Mouse (Mus musculus) heart, embryonic 12.5 days (tissue): Measurements from ENCODE around the gene Il15ra. TPM values are rescaled to one million over a fixed set of nuclear protein-coding genes. Genes with fewer than 3 reads are reported as not detected.

Experiments used
- ATAC-seq: fragments of 200-750 bp; cut with Nextera tagmentation; 2 replicates; pipeline ENCODE4 v1.8.0; 2017; ENCODE audit warnings: moderate TSS enrichment, moderate library complexity; ENCODE audit not compliant: insufficient number of reproducible peaks, low FRiP score
- H3K27ac ChIP-seq: fragments of 300-500 bp; sonication (generic); 2 replicates; pipeline ENCODE4 v1.5.1; 2016; ENCODE audit warnings: mild to moderate bottlenecking, moderate library complexity; ENCODE audit not compliant: poor library complexity, severe bottlenecking
- H3K27me3 ChIP-seq: fragments of 300-500 bp; sonication (generic); replicated peaks from 2 replicates; pipeline ENCODE4 v1.6.1; 2016; ENCODE audit warnings: mild to moderate bottlenecking, moderate library complexity
- H3K36me3 ChIP-seq: fragments of 300-500 bp; sonication (generic); 2 replicates; pipeline ENCODE4 v1.6.1; 2016; ENCODE audit warnings: mild to moderate bottlenecking, moderate library complexity
- H3K4me1 ChIP-seq: fragments of 300-500 bp; sonication (generic); replicated peaks from 2 replicates; pipeline ENCODE4 v1.6.1; 2016; ENCODE audit warnings: mild to moderate bottlenecking
- H3K4me2 ChIP-seq: fragments of 300-500 bp; sonication (generic); 2 replicates; pipeline ENCODE4 v1.6.1; 2016; ENCODE audit warnings: mild to moderate bottlenecking, moderate library complexity
- H3K4me3 ChIP-seq: fragments of 300-500 bp; sonication (generic); 2 replicates; pipeline ENCODE4 v1.5.1; 2016; ENCODE audit warnings: mild to moderate bottlenecking
- H3K9ac ChIP-seq: fragments of 300-500 bp; sonication (generic); 2 replicates; pipeline ENCODE4 v1.6.1; 2016; ENCODE audit warnings: mild to moderate bottlenecking, moderate library complexity
- H3K9me3 ChIP-seq: fragments of 300-500 bp; sonication (generic); replicated peaks from 2 replicates; pipeline ENCODE4 v1.6.1; 2016; ENCODE audit warnings: mild to moderate bottlenecking, moderate library complexity
- WGBS: fragments of 180-500 bp; shearing (Covaris S2); methylation state at CpG from one replicate; pipeline ENCODE4 v1.1.7; 2016; 5-methylcytosine and 5-hydroxymethylcytosine counted together
- polyA plus RNA-seq: library from polyadenylated mRNA; unstranded; fragments of >200 nt; fragmentation: Nextera tagmentation; extraction: Ambion mirVana; gene quantifications from 2 replicates; pipeline ENCODE4 v1.2.1, GENCODE M21; 2016

The Il15ra gene
- polyA plus RNA-seq, 1 experiment from 2014 or later = 7.0 TPM

DNA sequence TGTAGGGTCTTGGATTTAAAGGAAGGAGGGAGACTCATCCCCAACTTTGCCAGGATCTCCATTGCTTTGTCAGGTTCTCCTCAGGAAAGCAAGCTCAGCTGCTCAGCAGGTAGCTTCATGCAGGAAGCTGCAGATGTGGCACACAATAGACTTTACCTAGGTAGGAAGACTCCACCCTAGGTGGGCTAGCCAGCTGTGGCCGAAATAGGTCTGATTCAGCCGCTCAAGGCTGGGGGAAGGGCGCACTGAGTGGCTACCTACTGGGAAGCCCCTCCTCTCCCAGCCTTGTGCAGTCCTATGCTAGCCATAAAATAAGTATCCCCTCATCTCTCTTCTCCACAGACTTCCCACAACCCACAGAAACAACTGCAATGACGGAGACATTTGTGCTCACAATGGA lies 22.4 kb upstream of the Il15ra start:
- H3K4me1 ChIP-seq = no peaks in the 10 kb centered on the region
- H3K4me2 ChIP-seq = no peak overlapping the region
- WGBS = 60% methylated on average over 4 of the region's 4 CpGs
- no peaks in the 10 kb centered on the region for H3K27me3 ChIP-seq
- no peak for ATAC-seq
- no peak overlapping the region for H3K27ac ChIP-seq
- no peak overlapping the region for H3K4me3 ChIP-seq
- H3K36me3 ChIP-seq = no peaks in the 10 kb centered on the region
- H3K9me3 ChIP-seq = no peaks in the 10 kb centered on the region
- no peak overlapping the region for H3K9ac ChIP-seq

DNA sequence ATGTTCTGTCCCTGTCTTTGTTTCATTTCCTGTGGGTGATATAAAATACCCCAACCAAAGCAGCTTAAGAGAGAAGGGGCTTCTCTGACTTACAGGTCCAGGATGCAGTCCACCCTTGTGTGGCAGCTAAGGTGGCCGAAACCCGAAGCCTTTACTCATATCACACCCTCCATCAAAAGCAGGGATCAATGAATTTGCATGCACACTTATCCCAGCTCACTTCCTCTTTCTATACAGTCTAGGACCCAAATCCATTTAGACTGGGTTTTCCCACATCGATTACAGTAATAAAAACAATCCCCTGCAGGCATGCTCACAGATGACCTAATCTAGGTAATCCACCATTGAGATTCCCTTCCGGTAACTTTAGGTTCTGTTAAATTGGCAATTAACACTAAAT lies 18.6 kb upstream of the Il15ra start:
- no peaks in the 10 kb centered on the region for H3K9me3 ChIP-seq
- H3K36me3 ChIP-seq = no peaks in the 10 kb centered on the region
- H3K27me3 ChIP-seq = no peaks in the 10 kb centered on the region; the same call in 1 of the 2 replicates
- ATAC-seq = no peak
- H3K4me2 ChIP-seq = no peak overlapping the region
- H3K27ac ChIP-seq = no peak overlapping the region
- 72% methylated on average over 4 of the region's 4 CpGs for WGBS
- H3K4me1 ChIP-seq = no peaks in the 10 kb centered on the region
- H3K4me3 ChIP-seq = no peak overlapping the region
- H3K9ac ChIP-seq = no peak overlapping the region

DNA sequence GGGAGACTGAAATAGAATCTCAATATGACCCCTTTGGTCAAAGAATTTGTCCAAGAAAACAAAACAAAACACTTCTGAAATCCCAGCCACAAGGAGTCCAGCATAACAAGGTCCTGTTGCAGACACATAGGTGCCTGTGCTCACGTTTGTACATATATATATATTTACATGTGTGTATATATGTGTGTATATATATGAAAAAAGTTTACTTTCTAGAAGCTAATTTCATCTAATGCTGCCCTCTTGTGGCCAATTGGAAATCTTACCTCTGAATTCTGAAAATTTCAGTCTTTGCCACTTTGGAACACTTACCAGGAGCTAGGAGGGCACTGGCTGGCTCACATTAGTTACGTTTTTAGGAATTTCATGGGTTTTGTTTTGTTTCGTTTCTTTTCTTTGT lies 17.7 kb upstream of the Il15ra start:
- no peak for ATAC-seq
- Histone ChIP-seq H3K4me2 (no peak overlapping the region), H3K27ac (no peak overlapping the region), H3K9me3 (no peaks in the 10 kb centered on the region), H3K36me3 (no peaks in the 10 kb centered on the region), H3K9ac (no peak overlapping the region), H3K4me1 (no peaks in the 10 kb centered on the region), H3K4me3 (no peak overlapping the region), H3K27me3 (no peaks in the 10 kb centered on the region; the same call in 1 of the 2 replicates)
- WGBS = 16% methylated on average over 3 of the region's 3 CpGs

DNA sequence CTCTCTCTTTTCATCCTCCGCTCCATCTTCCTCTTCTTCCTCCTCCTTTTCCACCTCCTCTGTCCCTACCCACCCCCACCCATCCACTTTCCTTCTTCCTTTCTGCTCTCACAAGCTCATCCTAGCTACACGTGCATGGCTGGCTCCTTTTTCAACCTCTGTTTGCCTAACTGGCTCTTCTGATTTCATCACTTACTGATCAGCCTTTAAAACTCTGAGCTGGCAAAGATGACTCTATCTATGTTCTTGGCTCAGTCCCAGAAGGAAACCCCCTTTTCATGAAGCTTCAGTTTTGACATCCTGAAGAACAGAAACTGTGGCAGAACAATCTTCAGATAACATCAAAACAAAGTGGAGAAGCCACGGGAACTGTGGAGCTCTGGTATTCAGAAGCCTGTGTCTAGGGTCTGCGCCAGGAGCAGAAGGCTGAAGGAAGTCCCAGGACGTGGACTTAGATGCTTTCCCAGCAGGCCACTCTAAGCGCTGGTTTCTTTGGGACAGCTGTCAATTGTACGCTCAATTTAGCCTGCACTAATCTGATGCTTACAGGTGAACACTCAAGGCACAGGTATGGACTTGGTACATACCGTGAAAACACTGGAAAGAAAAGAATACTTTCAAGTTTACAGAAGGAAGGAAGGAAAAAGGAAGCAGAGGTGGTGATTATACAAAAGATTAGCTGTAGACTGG lies 14.7 kb upstream of the Il15ra start:
- Histone ChIP-seq H3K4me2 (no peak overlapping the region), H3K9ac (no peak overlapping the region), H3K9me3 (no peaks in the 10 kb centered on the region), H3K27me3 (no peaks in the 10 kb centered on the region; the same call in 1 of the 2 replicates), H3K27ac (no peak overlapping the region), H3K4me1 (no peaks in the 10 kb centered on the region), H3K36me3 (no peaks in the 10 kb centered on the region), H3K4me3 (no peak overlapping the region)
- 62% methylated on average over 8 of the region's 8 CpGs for WGBS
- ATAC-seq = no peak

DNA sequence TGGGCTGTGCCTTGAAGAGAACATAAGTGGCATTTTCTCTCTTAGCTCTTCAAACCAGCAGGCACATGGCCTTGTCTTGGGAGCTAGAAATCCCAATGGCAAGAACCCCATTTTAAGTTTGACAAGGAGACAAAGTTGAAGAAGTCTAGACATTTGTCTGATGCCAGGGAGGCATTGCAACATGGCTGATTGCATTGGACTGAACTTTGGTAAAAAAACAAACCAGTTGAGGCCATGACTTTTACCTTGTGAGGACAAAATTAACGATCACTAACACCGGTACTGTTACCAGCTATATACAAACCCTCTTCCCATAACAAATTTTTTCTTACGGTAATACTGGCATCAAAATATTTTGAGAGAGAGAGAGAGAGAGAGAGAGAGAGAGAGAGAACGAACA lies 11.7 kb upstream of the Il15ra start:
- Histone ChIP-seq H3K9ac (no peak overlapping the region), H3K4me2 (no peak overlapping the region), H3K4me1 (no peaks in the 10 kb centered on the region), H3K27me3 (no peaks in the 10 kb centered on the region; the same call in 1 of the 2 replicates), H3K9me3 (no peaks in the 10 kb centered on the region), H3K4me3 (no peak overlapping the region), H3K36me3 (no peaks in the 10 kb centered on the region), H3K27ac (no peak overlapping the region)
- ATAC-seq = no peak
- 90% methylated on average over 4 of the region's 4 CpGs for WGBS

DNA sequence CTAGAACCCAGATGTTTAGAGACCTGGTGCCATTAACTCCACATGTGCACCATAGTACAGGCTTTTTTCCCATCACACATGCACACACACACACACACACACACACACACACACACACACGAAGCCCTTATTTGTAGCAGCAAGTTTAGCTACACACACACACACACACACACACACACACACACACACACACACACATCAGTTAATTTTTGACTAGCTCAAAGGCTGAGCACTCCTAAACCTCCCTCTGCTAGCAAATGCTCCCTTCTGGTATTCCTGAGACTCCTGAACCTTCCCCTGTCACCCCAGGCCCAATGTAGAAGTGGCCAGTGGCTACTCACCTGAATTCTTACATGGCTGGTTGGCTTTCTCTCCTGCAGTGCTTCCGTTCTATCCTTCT lies 11.0 kb upstream of the Il15ra start:
- H3K9me3 ChIP-seq = no peaks in the 10 kb centered on the region
- no peak overlapping the region for H3K4me3 ChIP-seq
- H3K4me2 ChIP-seq = no peak overlapping the region
- no peaks in the 10 kb centered on the region; the same call in 1 of the 2 replicates for H3K27me3 ChIP-seq
- H3K27ac ChIP-seq = no peak overlapping the region
- 61% methylated on average over 2 of the region's 2 CpGs for WGBS
- ATAC-seq = no peak
- H3K4me1 ChIP-seq = no peaks in the 10 kb centered on the region
- no peaks in the 10 kb centered on the region for H3K36me3 ChIP-seq
- H3K9ac ChIP-seq = no peak overlapping the region

DNA sequence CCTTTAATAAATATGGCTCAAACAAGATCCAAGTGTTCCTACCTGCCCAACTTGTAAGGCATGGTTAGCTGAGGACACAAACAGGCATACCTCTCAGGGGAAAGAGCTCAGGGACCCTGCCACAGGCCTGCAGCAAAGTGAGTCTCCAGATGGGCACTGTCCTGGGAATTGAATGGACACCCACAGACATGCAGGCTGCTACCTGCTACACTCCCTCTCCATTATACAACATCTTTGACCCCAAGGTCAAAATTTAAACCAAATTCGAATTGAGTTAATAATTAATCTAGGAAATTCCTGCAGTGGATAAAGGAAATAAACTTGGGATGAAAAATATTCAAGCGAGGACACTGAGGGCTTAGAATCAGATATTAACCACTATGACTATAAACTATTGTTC lies 9.2 kb upstream of the Il15ra start:
- no peak overlapping the region for H3K4me3 ChIP-seq
- no peak for ATAC-seq
- H3K4me1 ChIP-seq = no peaks in the 10 kb centered on the region
- 61% methylated on average over 2 of the region's 2 CpGs for WGBS
- H3K9me3 ChIP-seq = no peaks in the 10 kb centered on the region
- H3K27ac ChIP-seq = no peak overlapping the region
- no peaks in the 10 kb centered on the region for H3K36me3 ChIP-seq
- H3K9ac ChIP-seq = no peak overlapping the region
- no peak overlapping the region for H3K4me2 ChIP-seq
- H3K27me3 ChIP-seq = no peaks in the 10 kb centered on the region

DNA sequence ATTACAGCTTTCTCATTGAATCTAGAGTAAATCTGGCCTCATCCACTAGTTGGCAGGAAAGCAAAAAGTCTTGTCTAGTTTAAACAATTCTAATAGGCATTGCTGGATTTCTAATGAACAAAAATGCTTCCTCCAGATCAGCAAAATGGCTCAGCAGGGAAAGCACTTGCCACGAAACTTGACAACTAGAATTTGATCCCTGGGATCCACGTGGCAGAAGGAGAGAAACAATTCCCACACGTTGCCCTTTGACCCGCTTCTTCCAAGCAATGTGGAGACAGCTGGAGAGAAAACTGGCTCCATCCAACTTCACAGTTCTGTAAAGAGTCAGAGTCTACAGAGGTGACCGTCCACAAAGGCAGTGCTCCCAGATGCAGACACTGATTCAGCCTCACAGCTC lies 6.1 kb upstream of the Il15ra start:
- Histone ChIP-seq H3K4me1 (no peaks in the 10 kb centered on the region), H3K27me3 (no peaks in the 10 kb centered on the region), H3K4me2 (no peak overlapping the region), H3K4me3 (no peak overlapping the region), H3K9ac (no peak overlapping the region), H3K36me3 (no peaks in the 10 kb centered on the region), H3K9me3 (no peaks in the 10 kb centered on the region), H3K27ac (no peak overlapping the region)
- no peak for ATAC-seq
- 64% methylated on average over 5 of the region's 5 CpGs for WGBS

DNA sequence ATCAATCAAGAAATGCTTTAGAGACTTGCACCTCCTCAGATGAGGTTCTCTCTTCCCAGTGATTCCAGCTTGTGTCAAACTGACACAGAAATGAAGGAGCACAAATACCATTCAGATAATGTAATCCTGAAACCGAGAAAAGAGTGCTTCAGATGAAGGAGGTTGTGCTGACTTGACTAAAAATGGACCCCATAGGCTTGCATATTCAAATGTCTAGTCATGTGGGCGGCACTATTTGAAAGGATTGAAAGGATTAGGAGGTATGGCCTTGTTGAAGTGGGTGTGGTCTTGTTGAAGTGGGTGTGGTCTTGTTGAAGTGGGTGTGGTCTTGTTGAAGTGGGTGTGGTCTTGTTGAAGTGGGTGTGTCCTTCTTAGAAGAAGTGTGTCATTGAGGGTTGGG lies 5.2 kb upstream of the Il15ra start:
- H3K27ac ChIP-seq = no peak overlapping the region
- no peak overlapping the region for H3K9ac ChIP-seq
- ATAC-seq = 0 out of 2 replicates have a peak, but pooled peaks have one; percentile 48
- H3K4me1 ChIP-seq = no peaks in the 10 kb centered on the region
- H3K4me2 ChIP-seq = no peak overlapping the region
- no peaks in the 10 kb centered on the region for H3K36me3 ChIP-seq
- no peaks in the 10 kb centered on the region for H3K27me3 ChIP-seq
- H3K4me3 ChIP-seq = no peak overlapping the region
- no peaks in the 10 kb centered on the region for H3K9me3 ChIP-seq
- 82% methylated on average over 2 of the region's 2 CpGs for WGBS

DNA sequence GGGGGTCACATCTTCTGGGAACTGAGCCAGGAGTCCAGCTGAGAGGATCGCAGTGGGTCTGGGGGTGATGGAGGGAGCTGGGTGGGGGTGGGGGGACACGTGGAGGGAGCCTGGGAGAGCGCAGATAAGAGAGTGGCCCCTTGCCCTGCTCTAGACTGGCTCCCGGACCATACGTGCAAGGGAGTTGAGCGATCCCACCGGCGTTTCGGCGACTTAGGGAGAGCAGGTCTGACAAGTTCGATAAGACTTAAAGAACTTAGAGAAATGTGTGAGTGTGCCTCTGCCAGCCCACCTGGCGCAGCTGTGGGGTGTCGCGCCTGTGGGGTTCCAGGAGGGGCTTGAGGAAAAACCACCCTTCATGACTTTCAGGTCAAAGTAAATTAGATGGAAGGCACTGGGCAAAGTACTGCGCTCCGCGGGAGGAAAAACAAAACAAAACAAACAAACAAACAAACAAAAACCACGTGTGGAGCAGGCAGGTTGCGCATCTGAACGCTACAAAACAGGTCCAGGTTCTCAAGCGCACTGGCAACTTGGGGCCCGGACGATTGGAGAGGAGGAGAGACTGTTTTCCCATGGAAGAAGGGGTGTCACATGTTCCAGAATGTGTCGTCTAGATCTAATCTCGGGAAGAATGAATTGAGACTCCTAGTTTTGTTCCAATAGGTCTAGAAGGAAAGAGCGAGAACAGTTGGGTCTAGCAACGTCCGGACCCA lies 1.1 kb downstream of the Il15ra start:
- peak; percentile 68; the same call in 1 of the 2 replicates for ATAC-seq
- H3K27ac ChIP-seq = no peak overlapping the region
- H3K4me3 ChIP-seq = peak overlapping the region; percentile 63
- H3K4me1 ChIP-seq = peaks cover 7% of the 10 kb centered on the region; the same call in 1 of the 2 replicates
- H3K36me3 ChIP-seq = no peaks in the 10 kb centered on the region
- no peaks in the 10 kb centered on the region for H3K9me3 ChIP-seq
- 2% methylated on average over 28 of the region's 28 CpGs for WGBS
- H3K4me2 ChIP-seq = peak overlapping the region; percentile 90
- H3K27me3 ChIP-seq = no peaks in the 10 kb centered on the region
- H3K9ac ChIP-seq = peak overlapping the region; percentile 72

DNA sequence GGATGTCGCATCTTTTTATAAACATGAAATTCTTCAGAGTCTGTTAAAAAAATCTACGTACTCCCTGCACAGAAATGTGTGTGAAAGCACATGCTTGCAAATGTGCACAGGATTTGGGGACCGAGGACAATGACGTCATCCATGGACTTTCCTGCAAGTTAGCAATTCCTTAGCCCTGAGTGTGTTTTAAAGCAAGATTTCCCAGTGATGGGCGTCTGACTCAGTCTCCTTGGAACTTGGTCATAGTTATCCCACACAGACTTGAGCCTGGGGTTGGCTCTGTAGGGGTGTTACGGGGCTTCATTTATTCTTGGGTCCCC lies 1.6 kb downstream of the Il15ra start:
- Histone ChIP-seq H3K4me2 (peak overlapping the region; percentile 90), H3K9ac (no peak overlapping the region), H3K27me3 (no peaks in the 10 kb centered on the region), H3K4me3 (no peak overlapping the region; the same call in 1 of the 2 replicates), H3K36me3 (no peaks in the 10 kb centered on the region), H3K27ac (no peak overlapping the region), H3K9me3 (no peaks in the 10 kb centered on the region), H3K4me1 (peaks cover 7% of the 10 kb centered on the region; the same call in 1 of the 2 replicates)
- ATAC-seq = no peak
- 40% methylated on average over 6 of the region's 6 CpGs for WGBS
